Mouse (Mus musculus): ENCODE data around the gene Tspan18.
A peak's percentile ranks its signal among the peaks of the same experiment; 100 is the strongest.

Gene Tspan18

DNA sequence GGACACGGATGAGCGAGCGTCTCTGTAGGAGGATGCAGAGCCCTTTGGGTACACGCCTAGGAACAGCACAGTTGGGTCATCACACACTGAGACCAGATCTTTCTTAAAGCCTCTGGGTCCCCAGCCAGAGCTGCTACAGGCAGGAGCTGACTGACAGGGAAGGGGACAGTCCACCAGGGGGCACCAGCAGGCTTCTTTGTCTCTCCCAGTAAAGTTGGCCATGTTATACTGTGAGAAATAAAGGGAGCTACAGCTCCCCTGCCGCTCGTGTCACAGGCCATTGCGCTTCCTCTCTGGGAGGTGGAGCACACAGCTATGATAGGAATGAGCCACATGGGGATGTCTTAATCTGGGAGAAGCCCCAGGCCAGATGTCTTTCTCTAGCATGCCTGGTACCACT, 117.3 kb downstream of the Tspan18 start:
- DNase-seq (ENCODE audit: low spot score), result peak; percentile 93

DNA sequence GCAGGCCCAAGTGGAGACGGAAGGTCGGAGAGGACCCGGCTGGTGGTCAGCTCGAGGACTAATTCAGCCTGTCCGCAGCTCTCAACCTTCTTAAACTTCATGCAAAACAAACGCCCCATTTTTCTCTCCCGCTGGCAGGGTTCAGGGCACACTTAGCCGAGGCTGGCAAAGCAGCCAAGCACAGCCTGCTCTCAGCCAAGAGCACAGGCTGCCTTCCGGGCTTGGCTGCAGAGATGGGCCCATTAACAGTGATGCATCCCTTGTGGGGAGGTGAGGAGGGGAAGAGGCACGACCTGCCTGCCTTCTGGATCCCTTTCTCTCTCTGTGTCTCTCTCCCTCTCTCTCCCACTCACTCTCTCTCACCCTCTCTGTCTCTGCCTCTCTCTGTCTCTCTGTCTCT, 118.5 kb downstream of the Tspan18 start:
- no peak for DNase-seq (ENCODE audit: low spot score)

DNA sequence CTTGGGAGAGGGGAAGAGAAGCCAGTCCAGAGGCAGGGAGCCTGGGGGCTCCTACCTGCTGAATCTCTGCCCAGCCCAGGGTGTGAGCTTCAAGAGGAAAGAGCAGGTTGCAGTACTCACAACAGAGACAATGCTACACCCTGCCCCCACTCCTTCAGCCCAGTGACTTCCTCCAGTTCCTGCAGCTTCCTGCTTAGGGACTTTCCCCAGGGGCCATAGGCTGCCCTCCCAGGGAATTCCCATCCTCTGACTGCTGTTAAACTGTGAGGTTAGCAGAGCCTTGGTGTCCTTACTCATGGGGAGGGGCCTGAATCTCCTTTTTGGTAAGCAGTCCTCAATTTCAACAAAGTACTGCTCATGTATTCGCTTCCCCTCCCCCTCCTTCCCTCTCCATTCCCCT, 120.1 kb downstream of the Tspan18 start:
- DNase-seq (ENCODE audit: low spot score), result no peak

DNA sequence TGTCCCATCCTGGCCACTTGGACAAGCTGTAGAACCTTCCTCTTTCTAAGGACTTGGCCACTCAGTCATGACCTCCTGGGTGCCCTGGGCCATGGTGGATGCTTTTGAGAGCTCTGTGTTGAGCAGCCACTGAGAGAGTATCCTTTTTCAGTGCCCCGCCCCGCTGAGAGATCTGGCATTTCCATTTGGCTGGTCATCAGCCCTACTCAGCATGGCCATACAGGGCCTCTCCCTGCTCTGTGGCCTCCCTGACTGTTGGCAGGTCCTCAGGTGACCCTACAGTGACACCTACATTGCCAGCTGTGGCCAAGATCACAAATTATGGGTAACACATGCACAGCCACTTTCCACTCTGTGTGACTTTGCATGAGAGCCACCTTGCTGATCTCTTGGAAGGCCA, 121.4 kb downstream of the Tspan18 start:
- no peak for DNase-seq (ENCODE audit: low spot score)

DNA sequence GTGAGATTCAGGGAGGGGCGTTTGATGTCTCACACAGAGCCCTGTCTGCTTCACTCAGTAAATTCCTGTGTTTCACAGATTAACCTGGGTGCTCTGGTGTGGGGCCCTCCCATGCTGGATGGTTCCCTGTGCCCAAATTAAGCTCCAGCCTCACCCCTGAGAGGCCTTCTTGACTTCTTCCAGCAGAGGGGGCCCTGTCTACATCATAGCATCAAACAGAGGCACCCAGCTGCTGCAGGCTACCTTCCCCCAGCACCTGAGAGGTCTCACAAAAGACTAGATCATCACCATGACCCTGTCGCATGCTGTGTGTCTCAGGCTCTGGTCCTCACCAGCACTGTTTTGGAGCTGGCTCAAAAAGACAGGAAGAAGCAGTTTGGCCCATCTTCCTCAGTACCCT, 121.9 kb downstream of the Tspan18 start:
- DNase-seq (ENCODE audit: low spot score), result no peak

DNA sequence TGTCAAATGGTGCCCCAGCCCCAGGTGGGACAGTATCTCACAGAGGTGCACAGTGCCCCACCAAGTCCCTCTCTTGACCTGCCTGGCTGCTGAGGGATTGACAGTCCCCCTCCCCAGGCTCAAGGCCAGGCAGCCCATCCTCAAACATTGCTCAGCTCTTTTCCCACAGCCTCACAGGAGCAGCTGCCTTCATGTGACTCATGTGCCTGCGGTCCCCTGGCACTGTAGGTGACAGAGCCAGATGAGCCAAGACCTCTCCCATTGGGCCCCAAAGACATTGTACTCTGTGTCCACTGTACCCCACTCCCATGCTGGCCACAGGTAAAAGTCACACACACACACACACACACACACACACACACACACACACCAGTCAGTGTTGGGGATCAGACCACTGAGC, 128.2 kb downstream of the Tspan18 start:
- DNase-seq (ENCODE audit: low spot score), result no peak

DNA sequence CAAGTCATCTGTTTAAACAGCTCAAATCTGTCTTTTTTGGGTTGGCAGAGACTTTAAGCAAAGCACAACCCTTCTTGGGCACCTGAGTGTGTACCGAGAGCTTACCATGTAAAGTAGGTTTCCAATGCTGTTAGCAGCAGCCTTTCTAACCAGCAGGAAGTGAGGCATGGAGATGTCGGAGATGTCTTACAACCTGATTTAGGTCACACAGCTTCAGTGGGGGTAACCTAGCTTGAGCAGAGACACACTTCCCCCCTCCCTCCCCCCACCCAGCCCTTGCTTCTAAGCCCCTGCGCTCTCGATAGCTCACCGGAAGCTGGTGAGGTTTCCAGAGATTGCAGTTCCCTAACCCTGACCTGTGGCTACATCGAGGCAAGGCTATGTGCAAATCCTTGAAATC, 129.7 kb downstream of the Tspan18 start:
- no peak for DNase-seq (ENCODE audit: low spot score)

DNA sequence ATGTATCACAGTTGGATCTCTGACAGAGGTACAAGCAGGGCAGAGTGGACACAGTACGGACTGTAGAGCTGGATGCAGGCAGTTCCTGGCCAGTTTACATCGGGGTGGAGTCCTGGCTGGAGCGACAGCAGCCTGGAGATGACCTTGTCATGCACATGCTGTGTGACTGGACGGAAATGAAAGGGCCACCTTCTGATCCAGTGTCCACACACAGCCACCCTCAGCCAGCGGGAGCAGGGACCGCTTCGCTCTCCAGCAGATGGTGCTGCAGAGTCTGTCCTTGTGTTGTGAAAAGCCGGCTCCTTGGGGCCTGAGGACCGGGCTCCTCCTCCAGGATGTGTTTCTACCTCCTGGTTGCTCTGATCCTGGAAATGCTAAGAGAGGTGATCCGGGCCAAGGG, 130.6 kb downstream of the Tspan18 start:
- DNase-seq (ENCODE audit: low spot score), result peak; percentile 60

DNA sequence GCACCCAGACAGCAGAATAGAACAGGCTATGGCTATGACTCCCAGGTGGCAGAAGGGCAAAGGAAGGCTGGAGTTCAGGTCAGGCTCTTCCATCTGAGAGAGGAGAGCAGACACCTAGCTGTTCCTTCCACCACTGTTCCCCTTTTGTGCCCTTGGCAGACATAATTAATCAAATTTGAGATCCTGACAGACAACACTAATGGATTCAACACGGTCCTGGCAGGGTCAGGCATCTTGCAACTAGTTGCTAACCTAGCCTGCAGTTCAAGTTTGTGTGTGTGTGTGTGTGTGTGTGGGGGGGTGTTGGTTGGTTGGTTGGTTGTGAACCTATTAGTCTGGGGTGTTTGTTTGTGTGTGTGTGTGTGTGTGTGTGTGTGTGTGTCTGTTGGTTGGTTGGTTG, 131.5 kb downstream of the Tspan18 start:
- DNase-seq (ENCODE audit: low spot score), result no peak

DNA sequence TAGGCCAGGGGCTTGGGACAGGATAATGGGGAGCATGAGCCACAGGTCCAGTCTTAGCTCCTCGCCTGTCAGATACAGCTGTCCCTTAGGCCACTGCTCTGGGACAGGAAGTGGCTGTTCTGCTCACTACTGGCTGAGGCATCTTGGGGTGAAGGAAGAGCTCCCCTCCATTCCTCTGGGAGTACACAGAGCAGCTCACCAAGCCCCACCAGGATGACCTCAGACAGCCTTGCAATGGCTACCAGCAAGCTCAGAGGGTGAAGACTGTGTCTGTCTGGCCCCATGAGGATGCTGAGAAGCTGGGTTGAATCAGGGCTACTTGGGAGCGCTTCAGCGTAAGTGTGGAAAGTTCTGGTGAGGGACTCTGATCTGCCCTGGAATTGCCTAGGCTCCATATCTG, 132.3 kb downstream of the Tspan18 start:
- no peak for DNase-seq (ENCODE audit: low spot score)

DNA sequence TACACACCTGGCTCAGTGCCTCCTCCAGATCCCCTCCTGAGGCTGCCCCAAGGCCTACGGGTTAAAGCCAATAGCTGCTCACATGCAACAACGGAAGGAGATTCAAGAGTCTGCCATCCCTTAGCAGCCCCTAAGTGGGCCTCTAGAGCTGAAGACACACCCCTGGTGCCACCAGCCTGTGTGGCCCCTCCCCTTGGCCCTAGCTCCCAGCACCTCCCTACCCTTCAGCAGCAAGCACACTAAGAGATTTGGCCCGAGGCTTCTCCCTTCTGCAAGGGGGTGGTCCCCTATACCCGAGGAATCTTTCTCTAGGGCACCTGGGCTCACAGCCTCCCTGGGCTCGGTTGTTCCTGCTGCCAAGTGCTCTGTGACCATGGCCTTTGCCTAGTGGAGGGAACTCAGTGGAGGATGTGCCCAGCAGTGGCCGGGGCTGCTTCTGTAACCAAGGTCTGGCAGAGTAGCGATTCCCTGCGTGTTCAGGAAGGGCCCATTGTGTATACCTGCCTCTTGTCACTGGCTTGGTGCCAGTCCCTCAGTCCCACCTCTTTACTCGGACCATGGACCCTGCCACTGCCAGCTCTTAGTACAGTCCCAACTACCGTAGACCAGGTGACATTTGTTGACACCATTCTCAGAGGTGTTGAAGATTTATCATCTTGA, 133.5 kb downstream of the Tspan18 start:
- DNase-seq (ENCODE audit: low spot score), result no peak

DNA sequence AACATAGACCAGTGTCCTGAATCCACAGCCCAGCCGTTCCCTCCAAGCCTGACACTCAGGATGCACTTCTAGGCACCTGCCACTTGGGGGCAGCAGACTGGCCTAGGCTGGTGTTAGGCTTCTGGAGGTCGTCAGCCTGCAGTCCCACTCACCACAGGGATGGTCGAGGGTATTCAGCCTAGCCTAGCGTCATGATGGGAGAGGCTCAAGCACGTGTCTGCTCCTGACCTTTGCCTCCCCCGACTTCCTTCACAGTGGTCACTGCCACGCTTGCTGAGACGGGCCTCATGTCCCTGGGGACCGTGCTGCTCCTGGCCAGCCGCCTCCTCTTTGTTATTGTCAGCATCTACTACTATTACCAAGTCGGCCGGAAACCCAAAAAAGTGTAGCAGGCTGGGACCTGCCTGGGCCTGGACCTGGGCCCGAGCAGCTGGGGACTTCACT, 134.8 kb downstream of the Tspan18 start:
- peak; percentile 46 for DNase-seq (ENCODE audit: low spot score)

DNA sequence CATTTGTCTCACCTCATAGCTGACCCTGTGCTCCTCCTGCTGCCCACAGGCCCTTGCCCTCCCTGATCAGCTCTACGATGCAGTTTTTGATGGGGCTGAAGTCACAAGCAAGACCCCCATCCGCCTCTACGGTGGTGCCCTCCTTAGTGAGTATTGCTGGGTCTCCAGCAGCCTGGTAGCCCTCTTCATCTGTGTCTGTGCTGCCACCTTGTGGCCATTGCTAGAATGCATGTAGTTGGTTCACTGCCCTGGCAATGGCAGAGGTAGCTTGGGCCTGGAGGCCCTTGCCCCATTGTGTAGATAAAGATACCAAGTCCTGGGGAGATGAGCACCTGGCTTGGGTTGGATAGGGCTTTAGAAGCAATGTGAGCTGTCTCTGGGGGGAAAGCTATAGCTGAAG, 135.5 kb downstream of the Tspan18 start:
- peak; percentile 93 for DNase-seq (ENCODE audit: low spot score)

DNA sequence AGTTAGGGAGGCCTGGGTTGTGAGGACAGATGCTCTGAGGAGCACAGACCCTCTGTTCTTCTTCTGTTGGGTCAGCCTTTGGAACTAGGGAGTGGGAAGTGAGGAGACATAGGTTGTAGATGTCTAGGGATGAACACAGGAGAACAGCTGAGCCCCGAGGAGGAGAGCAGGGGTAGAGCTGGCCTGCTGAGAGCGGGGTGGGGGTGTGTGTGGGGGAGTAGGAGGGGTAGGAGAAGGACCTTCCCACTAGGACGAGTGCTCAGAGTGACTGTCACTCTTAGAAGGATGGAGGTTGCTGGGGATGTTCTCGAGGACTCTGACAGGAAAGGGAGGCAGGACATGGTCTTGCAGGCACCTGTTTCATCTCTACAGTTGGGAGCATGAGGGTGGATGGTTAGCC, 140.5 kb downstream of the Tspan18 start:
- DNase-seq (ENCODE audit: low spot score), result no peak

DNA sequence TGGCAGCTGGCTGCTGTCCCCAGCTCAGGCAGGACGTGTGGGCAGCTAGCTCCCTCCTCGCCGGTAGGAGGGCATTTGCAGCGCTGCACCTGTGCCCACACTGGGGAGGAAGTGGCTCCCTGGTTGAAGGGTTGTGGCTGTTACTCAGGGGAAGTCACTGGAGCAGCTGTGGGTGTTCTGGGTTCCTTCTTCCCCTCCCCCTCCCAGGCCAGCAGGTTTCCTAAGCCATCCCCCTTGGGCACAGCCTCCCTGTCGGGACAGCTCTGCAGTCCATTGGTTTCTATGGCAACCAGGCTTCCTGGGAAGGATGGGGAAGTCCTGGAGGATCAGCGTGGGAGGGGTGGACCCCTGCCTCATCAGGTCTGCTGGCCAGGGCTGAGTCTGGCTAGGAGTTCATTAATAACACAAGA, 141.6 kb downstream of the Tspan18 start:
- no peak for DNase-seq (ENCODE audit: low spot score)

DNA sequence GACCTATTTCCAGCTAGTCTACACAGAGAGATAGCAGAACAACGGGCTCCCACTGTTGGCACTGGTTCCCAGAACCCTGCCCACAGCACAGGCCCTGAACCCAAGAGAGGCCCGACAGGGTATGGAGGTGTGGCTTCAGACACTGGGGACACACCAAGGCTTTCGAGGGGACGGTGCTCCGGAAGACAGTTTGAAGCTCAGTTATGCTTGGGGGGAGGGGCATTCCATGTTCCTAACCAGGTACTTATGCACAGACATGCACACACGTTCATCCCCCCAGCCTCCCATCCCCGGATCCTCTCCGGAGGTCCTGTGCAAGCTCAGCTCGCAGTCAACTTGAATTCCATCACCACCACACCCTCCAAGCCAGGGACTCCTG, 142.1 kb downstream of the Tspan18 start:
- DNase-seq (ENCODE audit: low spot score), result no peak

DNA sequence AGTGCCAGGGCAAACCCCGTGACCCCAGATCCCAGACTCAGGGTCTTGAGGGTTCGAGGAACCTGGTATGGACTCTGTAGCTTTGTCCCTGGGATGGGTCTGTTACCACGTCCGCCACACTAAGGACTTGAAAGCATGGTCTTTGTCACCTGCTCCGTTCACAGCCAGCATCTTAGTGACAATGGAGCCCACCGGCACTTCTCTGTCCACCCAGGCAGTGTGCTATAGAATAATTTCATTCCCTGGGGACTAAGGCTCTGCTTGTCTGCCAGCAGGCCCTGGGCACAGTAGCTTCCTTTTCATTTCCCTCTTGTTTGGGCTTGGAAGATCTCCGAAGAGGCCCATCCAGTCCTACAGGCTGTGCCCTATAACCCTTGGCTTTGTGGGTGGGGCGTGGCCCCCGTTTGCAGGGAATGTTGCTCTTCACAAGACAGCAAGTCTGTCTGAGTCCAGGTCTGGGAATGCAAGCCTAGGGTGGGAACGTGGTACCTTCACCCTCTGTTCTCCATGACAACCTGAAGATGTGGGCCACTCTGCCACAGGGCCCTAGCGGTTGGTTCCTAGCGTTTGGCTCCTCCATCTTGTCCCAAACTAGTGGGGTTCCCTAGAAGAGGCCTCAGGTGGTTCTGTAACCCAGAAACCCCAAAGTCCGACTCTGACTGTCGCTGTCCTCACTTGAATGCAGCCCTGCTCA, 142.7 kb downstream of the Tspan18 start:
- no peak for DNase-seq (ENCODE audit: low spot score)

DNA sequence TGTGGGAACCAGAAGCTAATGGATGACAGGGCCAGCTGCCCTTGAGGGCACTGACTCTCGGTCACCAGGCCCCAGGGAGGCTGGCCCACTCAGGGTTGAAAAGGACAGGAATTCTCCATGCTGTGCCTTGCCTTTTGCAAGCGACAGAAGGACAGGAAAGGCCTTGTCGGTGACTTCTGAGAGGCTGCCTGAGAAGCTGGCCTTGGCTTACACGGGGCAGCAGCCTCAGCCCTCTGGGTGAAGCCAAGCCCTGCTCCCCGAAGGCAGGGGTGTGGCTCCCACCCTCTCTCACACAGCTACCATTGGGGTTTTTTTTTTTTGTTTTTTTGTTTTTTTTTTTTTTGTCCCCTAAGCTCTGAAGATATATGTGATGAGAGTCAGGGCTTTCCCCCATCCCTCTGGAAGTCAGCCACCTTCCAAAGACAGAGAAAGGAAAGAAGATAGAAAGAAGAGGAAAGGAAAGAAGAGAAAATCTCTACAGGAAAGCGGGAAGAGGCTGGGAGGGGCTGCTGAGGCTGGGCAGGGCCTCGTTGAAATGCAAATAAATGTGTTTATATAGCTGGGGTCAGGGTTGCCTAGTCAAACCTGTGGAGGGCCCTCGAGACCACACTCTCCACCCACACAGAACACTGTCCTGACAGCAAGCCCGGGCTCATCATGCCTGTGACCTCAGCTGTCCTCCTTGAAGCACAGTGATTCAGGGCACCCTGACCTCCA, 143.4 kb downstream of the Tspan18 start:
- DNase-seq (ENCODE audit: low spot score), result no peak

DNA sequence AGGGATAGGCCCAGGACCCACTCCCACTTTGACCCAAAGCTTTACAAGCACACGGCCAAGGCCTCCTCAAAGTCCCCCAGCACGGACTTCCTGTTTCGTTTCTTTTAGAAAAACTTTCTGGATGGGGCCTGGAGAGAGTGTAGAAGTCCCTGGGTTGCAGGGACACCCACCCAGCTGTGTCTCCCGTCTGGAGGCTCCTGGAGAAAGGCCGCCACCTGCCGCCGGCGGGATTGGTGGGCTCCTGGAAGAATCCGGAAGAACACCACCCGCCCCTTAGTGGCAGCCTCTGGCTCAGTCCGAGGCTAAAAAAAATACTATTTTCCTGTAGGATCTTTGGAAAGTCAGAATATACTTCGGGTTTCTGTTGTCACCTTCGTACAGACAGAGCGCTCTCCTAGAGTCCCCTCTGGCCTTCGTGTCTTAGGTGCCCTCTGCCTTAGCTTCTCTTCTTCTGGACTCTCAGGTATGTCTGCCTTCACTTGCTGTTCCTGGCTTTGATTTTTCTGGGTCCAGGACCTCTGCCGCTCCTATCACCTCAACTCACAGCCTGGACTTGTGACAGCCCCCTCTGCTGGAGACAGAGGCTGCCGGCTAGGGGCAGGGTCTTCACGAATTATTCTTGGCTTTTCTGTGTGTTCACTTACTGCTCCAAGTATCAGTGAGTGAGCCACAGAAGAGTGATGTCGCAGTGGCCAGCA, 145.4 kb downstream of the Tspan18 start:
- DNase-seq (ENCODE audit: low spot score), result no peak

DNA sequence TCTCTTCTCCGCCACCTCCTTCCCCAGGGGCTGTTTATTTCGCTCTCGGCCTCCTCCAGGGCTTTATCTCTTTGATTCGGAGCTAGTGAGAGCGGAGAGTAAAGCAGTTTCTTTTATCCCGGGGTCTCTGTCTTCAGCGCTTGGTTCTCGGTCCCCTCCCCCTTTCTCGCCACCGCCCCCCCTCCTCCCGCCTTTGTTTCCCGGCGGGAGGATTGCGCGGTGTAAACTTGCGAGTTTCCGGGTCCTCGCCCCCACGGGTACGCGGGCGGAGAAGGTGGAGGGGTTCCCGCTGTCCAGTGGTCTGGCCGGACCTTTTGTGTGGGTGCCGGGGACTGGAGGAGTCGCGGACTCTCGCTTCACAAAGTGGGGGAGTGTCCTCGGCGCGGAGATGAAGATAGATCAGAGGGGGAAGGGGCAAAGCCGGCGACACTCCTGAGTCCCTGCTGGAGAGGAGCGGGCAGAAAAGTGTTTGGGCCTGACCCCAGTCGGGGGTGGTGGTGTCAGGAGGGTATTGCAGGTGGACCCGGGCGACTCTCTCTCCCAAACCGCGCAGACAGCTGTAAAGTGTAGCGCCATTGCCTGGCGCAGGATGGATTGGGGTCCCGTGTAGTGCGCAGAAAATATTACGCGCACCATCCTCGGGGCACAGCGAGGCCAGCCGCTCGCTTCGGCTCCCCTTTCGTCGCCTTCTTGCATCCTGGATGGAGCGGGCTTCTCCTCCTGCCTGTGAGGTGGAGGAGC, 146.1 kb downstream of the Tspan18 start:
- DNase-seq (ENCODE audit: low spot score), result no peak

DNA sequence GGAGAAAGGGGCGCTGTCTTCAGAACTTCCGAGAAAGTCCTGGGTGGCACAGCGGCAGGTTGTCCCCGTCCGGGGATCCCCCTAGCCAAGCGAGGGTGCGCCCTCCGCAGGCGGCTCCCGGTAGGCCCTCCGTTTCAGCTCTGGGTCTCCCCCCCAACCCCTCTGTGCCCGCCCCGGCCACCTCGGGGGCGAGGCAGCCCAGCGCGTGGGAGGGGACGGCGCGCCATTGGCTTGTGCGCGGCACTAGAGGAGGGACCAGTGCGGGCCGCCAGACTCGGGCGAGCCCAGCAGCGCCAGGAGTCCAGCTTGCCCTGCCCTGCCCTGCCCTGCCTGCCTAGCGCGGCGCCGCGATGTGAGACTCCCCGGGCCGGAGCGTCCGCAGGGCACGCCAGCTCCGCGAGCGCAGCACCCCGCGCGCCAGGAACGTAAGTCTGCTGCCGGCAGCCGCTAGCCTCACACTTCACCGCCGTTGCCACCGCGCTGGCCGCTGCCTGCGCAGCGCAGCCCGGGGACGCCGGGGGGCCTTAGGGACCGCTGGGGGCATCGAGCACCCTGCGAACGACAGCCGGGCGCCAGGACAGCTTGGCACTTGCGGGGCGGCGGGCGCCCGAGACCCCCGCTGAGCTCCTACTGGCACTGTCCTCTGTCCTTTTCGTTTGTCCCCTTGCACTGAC, 146.8 kb downstream of the Tspan18 start, which contains the start of gene Trp53i11:
Trp53i11 (plus strand) TSS at position 226 of the 674 bp plus-strand sequence.
- DNase-seq (ENCODE audit: low spot score), result peak; percentile 65

Measured in layer of hippocampus, adult 11-12 months (tissue).